ENCODE assay signal across 8 mouse cellular contexts in the genomic region with DNA sequence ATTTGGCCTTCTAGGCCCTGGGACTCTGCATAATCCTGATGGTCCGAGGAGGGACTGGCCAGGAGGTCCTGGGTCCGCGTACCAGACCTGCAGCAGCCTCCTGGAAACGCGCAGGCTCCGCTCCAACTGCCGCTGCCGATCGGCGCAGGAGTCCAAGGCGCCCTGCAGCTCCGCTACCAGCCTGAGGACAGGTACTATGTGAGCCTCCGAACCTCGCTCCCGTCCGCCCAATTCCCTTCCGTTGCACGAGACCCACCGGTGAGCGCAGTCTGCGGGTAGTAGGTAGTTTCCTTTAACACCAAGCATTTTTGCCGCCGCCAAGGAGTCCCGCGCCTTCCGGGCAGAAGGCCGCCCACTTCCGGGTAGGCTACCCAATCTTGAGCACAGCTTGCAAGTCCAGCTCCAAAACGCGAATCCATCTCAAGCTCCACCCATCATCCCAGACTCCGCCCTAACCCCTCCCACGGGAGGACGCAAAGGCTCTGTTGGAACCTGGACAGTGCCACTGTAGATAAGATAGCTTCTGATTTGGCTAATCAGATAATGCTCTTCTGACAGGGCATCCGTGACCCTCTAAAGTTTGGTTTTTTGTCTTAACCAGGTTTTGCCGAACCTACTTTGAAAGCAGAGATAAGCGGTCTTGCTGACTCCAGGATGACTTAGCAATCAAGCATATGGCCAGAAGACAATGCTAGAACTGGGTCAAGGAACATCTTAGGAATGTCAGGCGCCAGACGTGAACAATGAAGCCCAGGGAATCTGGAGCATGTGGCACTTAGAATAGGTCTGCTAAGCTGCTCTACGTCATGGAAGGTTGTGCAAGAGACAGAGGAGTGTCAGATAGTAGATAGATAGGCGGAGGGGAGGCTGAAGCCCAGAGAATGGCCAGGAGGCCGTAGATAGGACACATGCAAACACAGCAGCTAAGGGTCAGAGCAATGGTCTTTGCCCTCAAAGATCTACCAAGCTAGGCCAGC. TPM values are rescaled to one million over a fixed set of nuclear protein-coding genes. Genes with fewer than 3 reads are reported as not detected.
DNase-seq lines count a peak whose midpoint lies in the region; ATAC-seq lines count a peak whose summit lies in the region.

A gene (minus strand): TSS at position 417 of the 977 bp plus-strand sequence.

- H3K36me3 ChIP-seq in intestine, embryonic 15.5 days: peaks cover 32% of the 10 kb centered on the region

- H3K9me3 ChIP-seq in intestine, embryonic 15.5 days: no peaks in the 10 kb centered on the region

- intact Hi-C loops in left cerebral cortex, postnatal 14 days (cut with DNase I): loop anchor here (5.0 kb wide), 1 partner anchor 132 kb away; a partner anchor contains a TSS

- peak within 1 kb of the TSS; percentile 81 for H3K4me2 ChIP-seq in intestine, embryonic 15.5 days (replicated peaks)

- H3K9ac ChIP-seq in intestine, embryonic 15.5 days: peak within 1 kb of the TSS; percentile 57

- peak within 1 kb of the TSS; percentile 57; the same call in 1 of the 2 replicates for H3K27ac ChIP-seq in intestine, embryonic 15.5 days

- WGBS in intestine, embryonic 15.5 days: 4% methylated on average over 41 of the region's 41 CpGs

- peak within 1 kb of the TSS; percentile 57 for H3K4me3 ChIP-seq in intestine, embryonic 15.5 days (replicated peaks)

- DNase-seq in adrenal gland, adult 2 months: peak; percentile 98
- DNase-seq in embryo, embryonic 11 days: peak; percentile 95
- DNase-seq in gastrocnemius, postnatal 25 days: peak; percentile 92
- DNase-seq in left cerebral cortex, postnatal 14 days (ENCODE audit: low spot score in 2 of 2): peak; percentile 92 to 94
- peak; percentile 84 for DNase-seq in right cerebral cortex, postnatal 14 days
- DNase-seq in urinary bladder, postnatal 25 days (ENCODE audit: low spot score): peak; percentile 91

- ATAC-seq in intestine, embryonic 15.5 days: peak; percentile 96
- peak; percentile 92 for ATAC-seq in megakaryocyte-erythroid progenitor cell, adult 5-6 weeks (replicated peaks; ENCODE audit: low FRiP score, low TSS enrichment, poor library complexity, severe bottlenecking)

- no peaks in the 10 kb centered on the region for H3K27me3 ChIP-seq in intestine, embryonic 15.5 days (replicated peaks)

- peaks cover 16% of the 10 kb centered on the region for H3K4me1 ChIP-seq in intestine, embryonic 15.5 days (replicated peaks)

RNA-seq across cellular contexts. Expression of the gene that starts here (rescaled TPM):
- 1 to 10 TPM; 7.0 to 7.6 TPM for total RNA-seq in adrenal gland, adult 2 months (2021)
- polyA plus RNA-seq in adrenal gland, adult 2 months (2012; rRNA removed): 7.5 and 7.8 TPM in 2 replicates
- total RNA-seq in gastrocnemius, postnatal 25 days (2021): 1 to 10 TPM; 1.4 to 1.9 TPM
- 9.9 and 10.1 TPM in 2 replicates for polyA plus RNA-seq in intestine, embryonic 15.5 days (2015; fragmentation: Nextera tagmentation; extraction: Ambion mirVana)
- total RNA-seq in left cerebral cortex, postnatal 14 days (2021): 10 to 100 TPM in 1 of 2 experiments, 1 to 10 TPM in 1; 8.7 to 10.1 TPM
- 19.8 and 31.0 TPM in 2 replicates for total RNA-seq in megakaryocyte-erythroid progenitor cell, adult 5-6 weeks (2014; fragmentation: Nextera tagmentation)
- total RNA-seq in megakaryocyte-erythroid progenitor cell, adult 5-6 weeks (2017): 16.8 and 18.0 TPM in 2 replicates

Comparison
In these comparisons a context has a peak if more than half of its experiments do, and no peak if none do; other contexts are left out.
1. Peak in every context shown above with its lines: DNase-seq, ATAC-seq, H3K4me3 ChIP-seq and H3K27ac ChIP-seq.